Mouse (Mus musculus) right cerebral cortex, adult 2 months (tissue): ENCODE measurements at regions not wholly inside any gene's neighbourhood (a gene's known extent, or its start where the extent isn't known, plus 50 kb on each side); places are given as distances from the start of the nearest gene placed in this dataset.
A peak's percentile ranks its signal among the peaks of the same experiment; 100 is the strongest.

Experiments used
- DNase-seq, 2 experiments: peaks; one replicate each; pipeline ENCODE4 v3.0.0; 2021 to 2022; ENCODE audit warnings: low spot score in 2 of 2

GRCm38 (mm10) chr10:42094274-42095000 is 76.2 kb upstream of the Armc2 start:
- DNase-seq, result no peak

GRCm38 (mm10) chr10:42093176-42093759 is 75.0 kb upstream of the Armc2 start:
- DNase-seq, result no peak

GRCm38 (mm10) chr10:42092500-42092899 is 74.3 kb upstream of the Armc2 start:
- peak in 1 of 2 experiments; percentile 22 for DNase-seq

GRCm38 (mm10) chr10:42091546-42092168 is 73.4 kb upstream of the Armc2 start:
- no peak for DNase-seq

GRCm38 (mm10) chr10:42090806-42091205 is 72.6 kb upstream of the Armc2 start:
- no peak for DNase-seq

GRCm38 (mm10) chr10:42090147-42090546 is 71.9 kb upstream of the Armc2 start:
- DNase-seq, result no peak

GRCm38 (mm10) chr10:42089686-42090085 is 71.4 kb upstream of the Armc2 start:
- no peak for DNase-seq

GRCm38 (mm10) chr10:42089235-42089625 is 71.0 kb upstream of the Armc2 start:
- peak; percentile 27 to 32 for DNase-seq

GRCm38 (mm10) chr10:42088570-42089234 is 70.5 kb upstream of the Armc2 start:
- DNase-seq, result no peak

GRCm38 (mm10) chr10:42087906-42088305 is 69.7 kb upstream of the Armc2 start:
- no peak for DNase-seq

GRCm38 (mm10) chr10:42086691-42087090 is 68.4 kb upstream of the Armc2 start:
- DNase-seq, result no peak

- no peak for DNase-seq
These were observed 67.1 kb upstream of the Armc2 start for GRCm38 (mm10) chr10:42085295-42085694.

GRCm38 (mm10) chr10:42082227-42082840 is 64.1 kb upstream of the Armc2 start:
- no peak for DNase-seq

GRCm38 (mm10) chr10:42079775-42080174 is 61.5 kb upstream of the Armc2 start:
- no peak for DNase-seq

GRCm38 (mm10) chr10:42076711-42077110 is 58.5 kb upstream of the Armc2 start:
- DNase-seq, result no peak

GRCm38 (mm10) chr10:42075545-42075944 is 57.3 kb upstream of the Armc2 start:
- no peak for DNase-seq

- DNase-seq, result no peak
These were observed 54.5 kb upstream of the Armc2 start for GRCm38 (mm10) chr10:42072758-42073157.

- no peak for DNase-seq
These were observed 53.9 kb upstream of the Armc2 start for GRCm38 (mm10) chr10:42072131-42072530.

GRCm38 (mm10) chr10:42071404-42072024 is 53.3 kb upstream of the Armc2 start:
- no peak for DNase-seq

GRCm38 (mm10) chr10:42070611-42071403 is 52.6 kb upstream of the Armc2 start:
- peak in 1 of 2 experiments; percentile 37 for DNase-seq

- no peak for DNase-seq
These were observed 51.5 kb upstream of the Armc2 start for GRCm38 (mm10) chr10:42069751-42070150.
